1 mouse cellular context compared by ENCODE assay signal in the genomic region with DNA sequence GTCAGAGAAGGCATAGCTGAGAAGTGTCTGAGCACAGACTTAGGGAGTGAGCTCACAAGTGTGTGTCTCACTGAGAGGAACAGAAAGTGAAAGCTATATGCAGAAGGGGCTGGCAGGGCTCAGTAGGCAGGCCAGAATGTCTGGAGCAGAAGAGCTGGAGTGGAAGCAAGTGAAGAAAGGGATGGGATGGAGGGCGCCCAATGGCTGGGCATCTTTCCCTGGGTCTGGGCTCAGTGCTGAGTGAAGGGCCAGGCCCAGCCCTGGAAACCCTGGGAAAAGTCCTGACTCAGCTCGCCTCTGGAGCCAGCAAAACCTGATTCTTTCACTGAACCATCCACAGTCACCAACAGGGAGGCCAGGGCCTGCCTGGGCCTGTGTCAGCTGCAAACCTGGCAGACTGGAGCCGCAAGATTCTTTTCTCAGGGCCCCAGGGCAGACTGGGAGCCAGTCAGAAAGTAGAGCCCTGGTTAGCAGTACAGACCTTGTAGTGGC.
TF ChIP-seq lines count a peak whose summit lies in the region.

No protein-coding gene starts in this region.

TF ChIP-seq in CH12.LX, 34 proteins besides CTCF, POLR2A, EP300 and RAD21 (continued from another document):
- TF ChIP-seq BHLHE40 (IDR thresholded peaks at IDR 0.05; ENCODE audit: low read depth, low read length) (0 out of 2 replicates have a peak, but pooled peaks have one; percentile 5), IRF4 (IDR thresholded peaks at IDR 0.05; ENCODE audit: low read depth, low read length) (peak; percentile 82), CHD1 (IDR thresholded peaks at IDR 0.05; ENCODE audit: low read depth, low read length) (peak; percentile 87; the same call in 1 of the 2 replicates), USF1 (IDR thresholded peaks at IDR 0.05; ENCODE audit: low read depth, low read length) (no peak), ETS1 (conservative IDR thresholded peaks at IDR 0.05; ENCODE audit: low read depth, low read length) (peak; percentile 58; the same call in 1 of the 2 replicates), MAFK (IDR thresholded peaks at IDR 0.05; ENCODE audit: insufficient replicate concordance, low read length) (peak; percentile 7; the same call in 1 of the 2 replicates), ZNF384 (IDR thresholded peaks at IDR 0.05; ENCODE audit: low read depth, low read length) (no peak), USF2 (conservative IDR thresholded peaks at IDR 0.05; ENCODE audit: low read depth, low read length) (no peak)
